Mouse (Mus musculus) neural tube, embryonic 14.5 days (tissue): ENCODE measurements at regions not wholly inside any gene's neighbourhood (a gene's known extent, or its start where the extent isn't known, plus 50 kb on each side); places are given as distances from the start of the nearest gene placed in this dataset.

Experiments used
- ATAC-seq: fragments of 200-750 bp; cut with Nextera tagmentation; 2 replicates; pipeline ENCODE4 v1.8.0; 2017; ENCODE audit warnings: low read depth, mild to moderate bottlenecking, moderate TSS enrichment, moderate library complexity
- H3K27ac ChIP-seq: fragments of 300-500 bp; sonication (generic); 2 replicates; pipeline ENCODE4 v1.5.1; 2014; ENCODE audit warnings: low read depth, mild to moderate bottlenecking, control low read depth, low read length, moderate library complexity, mixed read lengths
- H3K27me3 ChIP-seq: fragments of 300-500 bp; sonication (generic); 2 replicates; pipeline ENCODE4 v1.6.1; 2014; ENCODE audit warnings: low read length; ENCODE audit not compliant: control insufficient read depth, insufficient read depth
- H3K36me3 ChIP-seq: fragments of 300-500 bp; sonication (generic); 2 replicates; pipeline ENCODE4 v1.6.1; 2014; ENCODE audit warnings: low read length, mixed read lengths; ENCODE audit not compliant: control insufficient read depth, insufficient read depth
- H3K4me1 ChIP-seq: fragments of 300-500 bp; sonication (generic); 2 replicates; pipeline ENCODE4 v1.6.1; 2014; ENCODE audit warnings: low read length; ENCODE audit not compliant: control insufficient read depth, insufficient read depth
- H3K4me2 ChIP-seq: fragments of 300-500 bp; sonication (generic); 2 replicates; pipeline ENCODE4 v1.6.1; 2014; ENCODE audit warnings: mild to moderate bottlenecking, low read depth, low read length, control low read depth
- H3K4me3 ChIP-seq: fragments of 300-500 bp; sonication (generic); 2 replicates; pipeline ENCODE4 v1.5.1; 2014; ENCODE audit warnings: low read depth, low read length, control low read depth, mixed read lengths
- H3K9ac ChIP-seq: fragments of 300-500 bp; sonication (generic); replicated peaks from 2 replicates; pipeline ENCODE4 v1.6.1; 2014; ENCODE audit warnings: low read depth, mild to moderate bottlenecking, control low read depth, low read length, mixed read lengths
- H3K9me3 ChIP-seq: fragments of 300-500 bp; sonication (generic); 2 replicates; pipeline ENCODE4 v1.6.1; 2016; ENCODE audit warnings: low read length; ENCODE audit not compliant: control insufficient read depth
- WGBS: fragments of 180-500 bp; shearing (Covaris S2); extraction: QIAGEN DNeasy Blood & Tissue Kit; methylation state at CpG from one replicate; pipeline ENCODE4 v1.1.7; 2014; 5-methylcytosine and 5-hydroxymethylcytosine counted together

DNA sequence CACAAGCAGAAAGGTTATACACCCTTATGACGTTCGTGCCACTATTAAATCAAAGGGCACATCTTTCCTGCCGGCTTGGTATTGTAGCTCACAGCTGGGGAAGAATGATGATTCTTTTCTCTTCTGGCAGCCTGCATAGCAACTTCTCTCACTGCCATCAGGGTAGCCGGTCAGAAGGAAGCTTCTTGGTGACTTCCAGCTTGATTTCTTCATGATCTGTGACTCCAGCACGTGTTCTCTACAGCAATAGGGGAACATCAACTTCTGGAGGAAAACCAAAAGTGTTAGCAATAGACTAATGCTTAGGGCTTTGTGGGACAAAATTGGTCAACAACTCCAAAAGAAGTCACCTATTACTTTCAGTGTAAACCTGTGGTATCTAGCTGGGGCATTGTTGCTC is 202.9 kb upstream of the Rgs18 start:
- Histone ChIP-seq H3K27ac (no peak overlapping the region), H3K4me2 (no peak overlapping the region), H3K36me3 (no peaks in the 10 kb centered on the region), H3K27me3 (no peaks in the 10 kb centered on the region), H3K4me3 (no peak overlapping the region), H3K4me1 (no peaks in the 10 kb centered on the region), H3K9me3 (no peaks in the 10 kb centered on the region), H3K9ac (no peak overlapping the region)
- 26% methylated on average over 5 of the region's 5 CpGs for WGBS
- ATAC-seq = no peak

DNA sequence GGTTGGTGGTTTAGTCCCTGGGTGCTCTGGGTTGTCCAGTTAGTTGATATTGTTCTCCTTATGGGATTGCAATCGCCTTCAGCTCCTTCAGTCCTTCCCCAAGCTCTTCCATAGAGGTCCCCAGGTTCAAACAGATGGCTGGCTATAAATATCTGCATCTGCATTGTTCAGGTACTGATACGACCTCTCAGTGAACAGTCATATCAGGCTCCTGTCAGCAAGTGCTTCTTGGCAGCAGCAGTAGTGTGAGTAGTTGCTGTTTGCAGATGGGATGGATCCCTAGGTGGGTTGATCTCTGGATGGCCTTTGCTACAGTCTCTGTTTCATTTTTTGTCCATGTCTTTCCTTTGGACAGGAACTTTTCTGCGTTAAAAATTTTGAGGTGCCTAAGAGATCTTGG is 190.5 kb upstream of the Rgs18 start:
- 83% methylated on average over 3 of the region's 3 CpGs for WGBS
- Histone ChIP-seq H3K4me3 (no peak overlapping the region), H3K27ac (no peak overlapping the region), H3K27me3 (no peaks in the 10 kb centered on the region), H3K9me3 (no peaks in the 10 kb centered on the region), H3K4me2 (no peak overlapping the region), H3K9ac (no peak overlapping the region), H3K4me1 (no peaks in the 10 kb centered on the region), H3K36me3 (no peaks in the 10 kb centered on the region)
- no peak for ATAC-seq

DNA sequence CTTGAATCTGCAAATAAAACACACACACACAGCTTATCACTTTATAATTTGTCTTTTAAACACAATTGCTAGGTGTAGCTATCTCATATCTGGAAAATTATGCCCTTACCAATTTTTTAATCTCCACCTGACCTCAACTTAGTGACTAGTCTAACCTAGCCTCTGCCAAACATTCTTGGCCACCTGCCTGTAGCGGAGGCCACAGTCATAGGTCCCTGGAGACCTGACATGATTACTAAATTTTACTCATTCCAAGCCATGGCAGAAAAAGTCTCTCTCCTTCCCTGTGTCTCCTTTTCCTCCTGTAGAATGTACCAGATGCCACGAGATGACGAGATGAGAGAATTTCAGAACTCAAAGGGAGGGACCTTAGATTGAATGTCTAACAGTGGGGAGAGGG is 163.8 kb upstream of the Rgs18 start:
- Histone ChIP-seq H3K4me3 (no peak overlapping the region), H3K4me2 (no peak overlapping the region), H3K4me1 (no peaks in the 10 kb centered on the region), H3K9ac (no peak overlapping the region), H3K36me3 (no peaks in the 10 kb centered on the region), H3K27me3 (no peaks in the 10 kb centered on the region), H3K27ac (no peak overlapping the region), H3K9me3 (no peaks in the 10 kb centered on the region)
- ATAC-seq = no peak
- WGBS = 94% methylated on average over 3 of the region's 3 CpGs

DNA sequence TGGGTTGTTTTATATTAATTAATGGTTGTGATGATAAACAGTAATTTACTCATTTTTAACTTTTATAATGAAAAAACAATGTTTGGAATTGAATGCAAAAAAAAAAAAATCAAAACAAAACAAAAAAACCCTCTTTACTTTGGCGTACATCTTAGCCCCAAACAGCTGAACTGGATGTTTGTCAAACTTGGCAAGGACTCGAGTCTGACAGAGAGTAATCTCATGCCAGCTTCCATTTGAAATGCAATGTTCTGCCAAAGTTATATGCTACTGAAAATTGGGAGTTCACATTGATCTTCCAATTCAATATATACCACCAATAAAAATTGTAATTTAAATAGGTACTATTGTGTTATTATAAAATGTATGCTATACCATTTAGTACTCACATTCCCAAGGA is 150.9 kb upstream of the Rgs18 start:
- no peaks in the 10 kb centered on the region for H3K36me3 ChIP-seq
- H3K4me3 ChIP-seq = no peak overlapping the region
- no peak for ATAC-seq
- H3K4me2 ChIP-seq = no peak overlapping the region
- H3K27ac ChIP-seq = no peak overlapping the region
- no peaks in the 10 kb centered on the region for H3K9me3 ChIP-seq
- H3K4me1 ChIP-seq = no peaks in the 10 kb centered on the region
- WGBS = 92% methylated on average over 2 of the region's 2 CpGs
- no peak overlapping the region for H3K9ac ChIP-seq
- no peaks in the 10 kb centered on the region for H3K27me3 ChIP-seq

DNA sequence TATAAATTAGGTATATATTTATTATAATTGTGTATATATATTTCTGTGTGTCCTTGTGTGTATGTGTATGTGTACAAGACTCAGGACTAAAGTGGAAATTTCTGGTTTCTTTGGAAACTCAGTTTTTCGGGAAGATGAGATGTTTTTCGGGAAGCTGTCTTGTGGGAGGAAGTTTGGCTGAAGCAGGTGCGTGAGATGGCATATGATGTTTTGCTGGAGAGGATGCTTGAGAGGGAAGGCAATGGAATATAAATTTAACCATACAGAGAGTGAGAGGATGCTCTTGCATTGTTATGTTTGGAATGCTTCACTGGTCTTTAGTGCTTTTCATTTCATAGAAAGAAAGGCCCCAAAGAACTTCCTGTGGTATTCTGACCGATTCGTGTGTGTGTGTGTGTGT is 141.3 kb upstream of the Rgs18 start:
- H3K27ac ChIP-seq = no peak overlapping the region
- no peak overlapping the region for H3K4me3 ChIP-seq
- WGBS = 94% methylated on average over 5 of the region's 5 CpGs
- no peaks in the 10 kb centered on the region for H3K27me3 ChIP-seq
- H3K9me3 ChIP-seq = no peaks in the 10 kb centered on the region
- H3K4me1 ChIP-seq = no peaks in the 10 kb centered on the region
- ATAC-seq = no peak
- H3K4me2 ChIP-seq = no peak overlapping the region
- no peak overlapping the region for H3K9ac ChIP-seq
- no peaks in the 10 kb centered on the region for H3K36me3 ChIP-seq

DNA sequence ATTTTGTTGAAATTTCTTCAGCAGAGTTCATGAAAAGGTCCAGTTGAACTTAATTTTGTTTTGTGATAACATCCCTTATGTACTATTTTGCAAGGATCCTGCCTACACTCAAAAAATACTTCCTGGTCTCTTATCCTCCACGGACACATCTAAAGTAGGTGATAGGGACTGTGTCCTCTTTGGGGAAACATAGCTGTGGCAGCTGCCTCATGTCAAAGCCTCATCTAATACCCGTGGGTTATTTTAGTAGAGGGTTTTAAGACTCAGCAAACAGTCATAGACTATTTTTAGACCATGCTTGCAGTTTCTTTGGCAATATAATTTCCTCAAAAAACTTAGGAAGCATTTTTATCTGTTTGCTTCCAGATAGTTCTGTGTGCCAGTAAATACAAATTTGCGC is 127.8 kb upstream of the Rgs18 start:
- H3K27me3 ChIP-seq = no peaks in the 10 kb centered on the region
- H3K9me3 ChIP-seq = no peaks in the 10 kb centered on the region
- no peak overlapping the region for H3K4me2 ChIP-seq
- H3K4me3 ChIP-seq = no peak overlapping the region
- no peak overlapping the region for H3K27ac ChIP-seq
- whole genome bisulfite sequencing = 85% methylated on average over 3 of the region's 3 CpGs
- no peak overlapping the region for H3K9ac ChIP-seq
- H3K36me3 ChIP-seq = no peaks in the 10 kb centered on the region
- H3K4me1 ChIP-seq = no peaks in the 10 kb centered on the region
- no peak for ATAC-seq

DNA sequence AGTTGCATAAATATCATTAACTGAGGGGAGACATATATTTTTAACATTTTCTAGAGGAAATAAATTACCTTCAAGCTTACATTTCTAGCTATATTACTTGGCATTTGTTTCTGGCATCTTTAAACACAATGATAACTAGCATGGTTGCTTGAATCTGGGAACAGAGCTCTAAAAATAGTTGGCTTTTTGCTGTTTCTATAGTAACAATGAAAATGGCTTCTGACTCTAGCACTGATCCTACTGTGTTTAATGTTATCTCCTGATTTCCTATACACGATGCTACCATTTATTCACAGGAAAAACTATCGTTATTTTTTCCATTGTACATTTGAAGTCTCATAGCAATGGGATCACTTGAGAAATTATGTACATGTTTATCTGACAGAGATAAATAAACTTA is 108.4 kb upstream of the Rgs18 start:
- H3K4me1 ChIP-seq = no peaks in the 10 kb centered on the region
- no peaks in the 10 kb centered on the region for H3K36me3 ChIP-seq
- no peak overlapping the region for H3K9ac ChIP-seq
- 75% methylated on average over 2 of the region's 2 CpGs for WGBS
- H3K27ac ChIP-seq = no peak overlapping the region
- no peaks in the 10 kb centered on the region for H3K27me3 ChIP-seq
- no peak overlapping the region for H3K4me2 ChIP-seq
- no peak overlapping the region for H3K4me3 ChIP-seq
- peak; percentile 54; the same call in 1 of the 2 replicates for ATAC-seq
- no peaks in the 10 kb centered on the region for H3K9me3 ChIP-seq

DNA sequence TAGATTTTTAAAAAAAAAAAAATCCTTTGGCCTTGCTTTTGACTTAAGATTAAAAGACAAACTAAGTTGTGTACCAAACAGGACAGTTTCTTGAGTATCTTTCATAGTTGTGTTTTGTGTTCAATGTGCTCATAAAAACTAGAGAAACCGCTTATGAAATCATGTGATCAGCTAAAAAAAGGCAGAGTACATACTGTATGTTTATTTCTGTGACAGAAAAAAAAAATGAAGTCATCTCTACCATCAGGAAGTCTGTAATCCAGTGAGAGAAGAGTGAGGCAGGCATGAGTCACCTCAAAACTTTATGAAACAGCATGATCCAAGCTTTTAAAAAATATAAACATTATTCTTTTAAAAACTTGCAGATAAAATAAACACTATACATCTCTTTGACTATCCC is 86.9 kb upstream of the Rgs18 start:
- WGBS = 76% methylated on average over 1 of the region's 1 CpGs
- Histone ChIP-seq H3K36me3 (no peaks in the 10 kb centered on the region), H3K4me1 (no peaks in the 10 kb centered on the region), H3K4me3 (no peak overlapping the region), H3K9ac (no peak overlapping the region), H3K4me2 (no peak overlapping the region), H3K9me3 (no peaks in the 10 kb centered on the region), H3K27ac (no peak overlapping the region), H3K27me3 (no peaks in the 10 kb centered on the region)
- ATAC-seq = no peak
